Mouse (Mus musculus): ENCODE measurements around the gene Eif2ak1. TPM values are rescaled to one million over a fixed set of nuclear protein-coding genes. Genes with fewer than 3 reads are reported as not detected.

The Eif2ak1 gene
- total and polyA plus RNA-seq, 2 experiments = 11.1 to 13.1 TPM

- peaks cover 80% of the 10 kb centered on the region for H3K36me3 ChIP-seq (ENCODE audit: control insufficient read depth, insufficient read depth, low read length)
- DNase-seq (ENCODE audit: extremely low read depth, low read depth, low spot score) = no peak
- H3K4me1 ChIP-seq (ENCODE audit: control insufficient read depth, insufficient read depth, low read length) = no peaks in the 10 kb centered on the region
- H3K9ac ChIP-seq (ENCODE audit: low read depth, low read length) = no peak overlapping the region
- TF ChIP-seq POLR2A (IDR thresholded peaks at IDR 0.05; ENCODE audit: extremely low read depth, insufficient read depth, low read length) (no peak), CTCF (IDR thresholded peaks at IDR 0.05; ENCODE audit: low read depth, low read length) (no peak)
- no peaks in the 10 kb centered on the region for H3K27me3 ChIP-seq (ENCODE audit: control insufficient read depth, insufficient read depth, low read length)
- no peak overlapping the region for H3K4me3 ChIP-seq (ENCODE audit: insufficient read depth, low read depth, low read length)
- H3K79me2 ChIP-seq (ENCODE audit: control insufficient read depth, insufficient read depth, low read length) = no peaks in the 10 kb centered on the region
- H3K27ac ChIP-seq (replicated peaks; ENCODE audit: insufficient read depth, low read depth, low read length) = no peak overlapping the region
- 99% methylated on average over 3 of the region's 3 CpGs for WGBS
Measured at GRCm38 (mm10) chr5:143885274-143885673, 67.7 kb downstream of the Eif2ak1 start.

GRCm38 (mm10) chr5:143890741-143891140 lies 73.2 kb downstream of the Eif2ak1 start:
- no peaks in the 10 kb centered on the region for H3K4me1 ChIP-seq (ENCODE audit: control insufficient read depth, insufficient read depth, low read length)
- no peak for DNase-seq (ENCODE audit: extremely low read depth, low read depth, low spot score)
- TF ChIP-seq CTCF (IDR thresholded peaks at IDR 0.05; ENCODE audit: low read depth, low read length) (no peak), POLR2A (IDR thresholded peaks at IDR 0.05; ENCODE audit: extremely low read depth, insufficient read depth, low read length) (no peak)
- peaks cover 51% of the 10 kb centered on the region for H3K36me3 ChIP-seq (ENCODE audit: control insufficient read depth, insufficient read depth, low read length)
- no peak overlapping the region for H3K27ac ChIP-seq (replicated peaks; ENCODE audit: insufficient read depth, low read depth, low read length)
- 49% methylated on average over 6 of the region's 6 CpGs for whole genome bisulfite sequencing
- H3K4me3 ChIP-seq (ENCODE audit: insufficient read depth, low read depth, low read length) = no peak overlapping the region
- no peak overlapping the region for H3K9ac ChIP-seq (ENCODE audit: low read depth, low read length)
- H3K79me2 ChIP-seq (ENCODE audit: control insufficient read depth, insufficient read depth, low read length) = no peaks in the 10 kb centered on the region
- H3K27me3 ChIP-seq (ENCODE audit: control insufficient read depth, insufficient read depth, low read length) = no peaks in the 10 kb centered on the region

- peaks cover 42% of the 10 kb centered on the region for H3K36me3 ChIP-seq (ENCODE audit: control insufficient read depth, insufficient read depth, low read length)
Measured at GRCm38 (mm10) chr5:143892255-143892886, 74.8 kb downstream of the Eif2ak1 start.

GRCm38 (mm10) chr5:143893396-143893795 lies 75.8 kb downstream of the Eif2ak1 start:
- H3K27me3 ChIP-seq (ENCODE audit: control insufficient read depth, insufficient read depth, low read length) = no peaks in the 10 kb centered on the region
- no peak overlapping the region for H3K4me3 ChIP-seq (ENCODE audit: insufficient read depth, low read depth, low read length)
- no peak overlapping the region for H3K9ac ChIP-seq (ENCODE audit: low read depth, low read length)
- H3K79me2 ChIP-seq (ENCODE audit: control insufficient read depth, insufficient read depth, low read length) = no peaks in the 10 kb centered on the region
- H3K4me1 ChIP-seq (ENCODE audit: control insufficient read depth, insufficient read depth, low read length) = no peaks in the 10 kb centered on the region
- no peak overlapping the region for H3K27ac ChIP-seq (replicated peaks; ENCODE audit: insufficient read depth, low read depth, low read length)
- 29% methylated on average over 5 of the region's 5 CpGs for WGBS
- no peak for DNase-seq (ENCODE audit: extremely low read depth, low read depth, low spot score)
- peaks cover 39% of the 10 kb centered on the region for H3K36me3 ChIP-seq (ENCODE audit: control insufficient read depth, insufficient read depth, low read length)
- TF ChIP-seq CTCF (IDR thresholded peaks at IDR 0.05; ENCODE audit: low read depth, low read length) (no peak), POLR2A (IDR thresholded peaks at IDR 0.05; ENCODE audit: extremely low read depth, insufficient read depth, low read length) (no peak)

More at GRCm38 (mm10) chr5:143892255-143892886, 74.8 kb downstream of the Eif2ak1 start:
- Histone ChIP-seq H3K27me3 (ENCODE audit: control insufficient read depth, insufficient read depth, low read length) (no peaks in the 10 kb centered on the region), H3K79me2 (ENCODE audit: control insufficient read depth, insufficient read depth, low read length) (no peaks in the 10 kb centered on the region), H3K27ac (replicated peaks; ENCODE audit: insufficient read depth, low read depth, low read length) (no peak overlapping the region), H3K9ac (ENCODE audit: low read depth, low read length) (no peak overlapping the region), H3K4me1 (ENCODE audit: control insufficient read depth, insufficient read depth, low read length) (no peaks in the 10 kb centered on the region), H3K4me3 (ENCODE audit: insufficient read depth, low read depth, low read length) (no peak overlapping the region)
- TF ChIP-seq POLR2A (IDR thresholded peaks at IDR 0.05; ENCODE audit: extremely low read depth, insufficient read depth, low read length) (no peak), CTCF (IDR thresholded peaks at IDR 0.05; ENCODE audit: low read depth, low read length) (no peak)
- no peak for DNase-seq (ENCODE audit: extremely low read depth, low read depth, low spot score)
- 90% methylated on average over 9 of the region's 9 CpGs for WGBS

- no peaks in the 10 kb centered on the region for H3K4me1 ChIP-seq (ENCODE audit: control insufficient read depth, insufficient read depth, low read length)
- peaks cover 41% of the 10 kb centered on the region for H3K36me3 ChIP-seq (ENCODE audit: control insufficient read depth, insufficient read depth, low read length)
- H3K27me3 ChIP-seq (ENCODE audit: control insufficient read depth, insufficient read depth, low read length) = no peaks in the 10 kb centered on the region
- no peak for TF ChIP-seq POLR2A (IDR thresholded peaks at IDR 0.05; ENCODE audit: extremely low read depth, insufficient read depth, low read length)
- TF ChIP-seq CTCF (IDR thresholded peaks at IDR 0.05; ENCODE audit: low read depth, low read length) = no peak
- H3K4me3 ChIP-seq (ENCODE audit: insufficient read depth, low read depth, low read length) = no peak within 1 kb of the TSS
- WGBS = 90% methylated on average over 14 of the region's 14 CpGs
- no peak for DNase-seq (ENCODE audit: extremely low read depth, low read depth, low spot score)
- no peak within 1 kb of the TSS for H3K27ac ChIP-seq (replicated peaks; ENCODE audit: insufficient read depth, low read depth, low read length)
- H3K79me2 ChIP-seq (ENCODE audit: control insufficient read depth, insufficient read depth, low read length) = no peaks in the 10 kb centered on the region
- no peak within 1 kb of the TSS for H3K9ac ChIP-seq (ENCODE audit: low read depth, low read length)
Measured at GRCm38 (mm10) chr5:143897635-143898330, 80.2 kb downstream of the Eif2ak1 start, which contains the start of gene Ankrd61. TSS of gene Ankrd61 (minus strand) at chr5:143897685.

GRCm38 (mm10) chr5:143902111-143902510 lies 84.5 kb downstream of the Eif2ak1 start:
- Histone ChIP-seq H3K79me2 (ENCODE audit: control insufficient read depth, insufficient read depth, low read length) (no peaks in the 10 kb centered on the region), H3K4me3 (ENCODE audit: insufficient read depth, low read depth, low read length) (no peak overlapping the region), H3K27ac (replicated peaks; ENCODE audit: insufficient read depth, low read depth, low read length) (no peak overlapping the region), H3K4me1 (ENCODE audit: control insufficient read depth, insufficient read depth, low read length) (no peaks in the 10 kb centered on the region), H3K36me3 (ENCODE audit: control insufficient read depth, insufficient read depth, low read length) (peaks cover 47% of the 10 kb centered on the region), H3K27me3 (ENCODE audit: control insufficient read depth, insufficient read depth, low read length) (no peaks in the 10 kb centered on the region), H3K9ac (ENCODE audit: low read depth, low read length) (no peak overlapping the region)
- TF ChIP-seq CTCF (IDR thresholded peaks at IDR 0.05; ENCODE audit: low read depth, low read length) (no peak), POLR2A (IDR thresholded peaks at IDR 0.05; ENCODE audit: extremely low read depth, insufficient read depth, low read length) (no peak)
- WGBS = 81% methylated on average over 3 of the region's 3 CpGs
- no peak for DNase-seq (ENCODE audit: extremely low read depth, low read depth, low spot score)

Data from liver, adult 2 months (tissue).